Comparison of ENCODE assay signal across 8 mouse cellular contexts in the genomic region with DNA sequence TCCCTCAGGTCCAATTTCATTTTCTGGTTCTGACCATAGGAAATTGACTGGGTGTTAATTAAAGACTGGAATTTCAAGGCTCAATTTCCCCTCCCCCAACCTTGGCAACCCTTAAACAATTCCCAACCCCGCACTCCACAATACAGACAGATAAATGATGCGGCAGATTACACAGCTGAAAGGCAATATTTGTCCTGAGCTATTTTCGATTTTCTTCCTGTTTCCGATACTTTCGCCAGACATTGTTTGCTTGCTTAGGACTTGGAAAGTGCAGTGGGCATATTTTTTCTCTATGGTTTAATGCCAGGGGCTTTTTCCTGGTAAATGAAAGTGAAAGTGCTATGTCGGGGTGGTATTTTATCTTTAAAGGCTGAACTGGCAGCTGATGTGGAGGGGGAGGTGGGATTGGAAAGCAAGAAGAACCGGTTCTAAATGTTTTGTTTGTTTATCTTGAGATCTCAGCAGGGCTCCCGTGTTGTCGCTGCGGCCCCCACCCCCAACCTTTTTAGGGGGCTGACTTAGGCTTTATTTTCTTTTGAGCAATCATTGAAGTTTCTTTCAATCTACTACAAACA. TPM values are rescaled to one million over a fixed set of nuclear protein-coding genes. Genes with fewer than 3 reads are reported as not detected.
DNase-seq lines count a peak whose midpoint lies in the region; ATAC-seq and TF ChIP-seq lines count a peak whose summit lies in the region.

No protein-coding gene starts in this region.

- ATAC-seq in heart, embryonic 14.5 days (ENCODE audit: insufficient number of reproducible peaks, insufficient read depth, low FRiP score, low read depth), result no peak
- ATAC-seq in kidney, postnatal 0 days (replicated peaks; ENCODE audit: low FRiP score, low read depth), result no peak

- peak overlapping the region; percentile 86 for H3K27ac ChIP-seq in embryonic facial prominence, embryonic 10.5 days (replicated peaks)
- peak overlapping the region; percentile 80 to 94 for H3K27ac ChIP-seq in heart, embryonic 14.5 days (replicated peaks in 1 of 2; ENCODE audit: control insufficient read depth in 1 of 2, insufficient read depth in 1 of 2, low read depth in 2 of 2, low read length in 2 of 2)
- H3K27ac ChIP-seq in kidney, postnatal 0 days, result peak overlapping the region; percentile 92
- peak overlapping the region; percentile 90 for H3K27ac ChIP-seq in olfactory bulb, adult 2 months (ENCODE audit: insufficient read depth, low read depth, low read length)

- peak overlapping the region; percentile 86 for H3K9ac ChIP-seq in heart, embryonic 14.5 days (ENCODE audit: low read length)
- H3K9ac ChIP-seq in kidney, postnatal 0 days (ENCODE audit: low read depth, low read length), result peak overlapping the region; percentile 58

- peak overlapping the region; percentile 79 for H3K4me2 ChIP-seq in heart, embryonic 14.5 days (ENCODE audit: low read length)
- peak overlapping the region; percentile 76 for H3K4me2 ChIP-seq in kidney, postnatal 0 days (ENCODE audit: low read length)

- H3K27me3 ChIP-seq in embryonic facial prominence, embryonic 10.5 days (replicated peaks; ENCODE audit: low read depth, poor library complexity, severe bottlenecking), result no peaks in the 10 kb centered on the region
- no peaks in the 10 kb centered on the region for H3K27me3 ChIP-seq in heart, embryonic 14.5 days (ENCODE audit: control insufficient read depth, insufficient read depth, low read length)
- no peaks in the 10 kb centered on the region for H3K27me3 ChIP-seq in kidney, postnatal 0 days (ENCODE audit: insufficient read depth, low read length)

- DNase-seq in B cell, adult 2 months, result peak; percentile 41 to 45
- peak; percentile 45 for DNase-seq in NIH3T3 (ENCODE audit: low read depth)
- DNase-seq in embryonic facial prominence, embryonic 10.5 days (ENCODE audit: low spot score), result peak; percentile 17
- DNase-seq in kidney, postnatal 0 days (ENCODE audit: low spot score), result peak; percentile 58
- DNase-seq in lung, adult 2 months, result peak; percentile 30
- no peak for DNase-seq in spleen, postnatal 4 days (ENCODE audit: low spot score in 2 of 2)

- H3K4me1 ChIP-seq in embryonic facial prominence, embryonic 10.5 days, result peaks cover 30% of the 10 kb centered on the region
- H3K4me1 ChIP-seq in heart, embryonic 14.5 days (ENCODE audit: control insufficient read depth in 2 of 2, insufficient read depth in 2 of 2, low read length in 2 of 2), result peaks cover 0 to 4% of the 10 kb centered on the region in 2 experiments; a peak in 1 of 4 replicates
- peaks cover 13% of the 10 kb centered on the region; the same call in 1 of the 2 replicates for H3K4me1 ChIP-seq in kidney, postnatal 0 days (replicated peaks; ENCODE audit: insufficient read depth, low read length)
- peaks cover 5% of the 10 kb centered on the region; the same call in 1 of the 2 replicates for H3K4me1 ChIP-seq in lung, adult 2 months (ENCODE audit: control insufficient read depth, insufficient read depth, low read length)
- H3K4me1 ChIP-seq in olfactory bulb, adult 2 months (ENCODE audit: control insufficient read depth, insufficient read depth, low read length), result 0 out of 2 replicates have a peak, but pooled peaks cover 3% of the 10 kb centered on the region

- no peak for TF ChIP-seq CTCF in kidney, postnatal 0 days (IDR thresholded peaks at IDR 0.05; ENCODE audit: low read depth)
- no peak for TF ChIP-seq CTCF in lung, adult 2 months (IDR thresholded peaks at IDR 0.05; ENCODE audit: insufficient read depth, low read length)
- no peak for TF ChIP-seq CTCF in olfactory bulb, adult 2 months (IDR thresholded peaks at IDR 0.05; ENCODE audit: insufficient read depth, low read depth, low read length)

- no peaks in the 10 kb centered on the region for H3K9me3 ChIP-seq in embryonic facial prominence, embryonic 10.5 days
- H3K9me3 ChIP-seq in heart, embryonic 14.5 days (ENCODE audit: control insufficient read depth, low read length), result no peaks in the 10 kb centered on the region
- no peaks in the 10 kb centered on the region for H3K9me3 ChIP-seq in kidney, postnatal 0 days (replicated peaks; ENCODE audit: low read length)

- WGBS in embryonic facial prominence, embryonic 10.5 days, result 2% methylated on average over 10 of the region's 10 CpGs
- WGBS in heart, embryonic 14.5 days, result 1% methylated on average over 10 of the region's 10 CpGs
- WGBS in kidney, postnatal 0 days, result 2% methylated on average over 10 of the region's 10 CpGs
- under 1% methylated on average over 10 of the region's 10 CpGs for WGBS in lung, adult 2 months
- under 1% methylated on average over 10 of the region's 10 CpGs for WGBS in olfactory bulb, adult 2 months

- no peaks in the 10 kb centered on the region for H3K36me3 ChIP-seq in embryonic facial prominence, embryonic 10.5 days (replicated peaks)
- H3K36me3 ChIP-seq in heart, embryonic 14.5 days (ENCODE audit: control insufficient read depth, insufficient read depth, low read length), result no peaks in the 10 kb centered on the region
- no peaks in the 10 kb centered on the region for H3K36me3 ChIP-seq in kidney, postnatal 0 days (ENCODE audit: insufficient read depth, low read length)

- H3K4me3 ChIP-seq in embryonic facial prominence, embryonic 10.5 days, result peak overlapping the region; percentile 61
- peak overlapping the region; percentile 50 to 60 for H3K4me3 ChIP-seq in heart, embryonic 14.5 days (ENCODE audit: control insufficient read depth in 1 of 2, insufficient read depth in 1 of 2, low read depth in 1 of 2, low read length in 2 of 2)
- peak overlapping the region; percentile 56 for H3K4me3 ChIP-seq in kidney, postnatal 0 days (replicated peaks; ENCODE audit: low read depth, low read length)
- peak overlapping the region; percentile 80 for H3K4me3 ChIP-seq in lung, adult 2 months (replicated peaks; ENCODE audit: extremely low read depth, low read depth, low read length)
- peak overlapping the region; percentile 54 for H3K4me3 ChIP-seq in olfactory bulb, adult 2 months (ENCODE audit: insufficient read depth, low read depth, low read length)

- TF ChIP-seq POLR2A in lung, adult 2 months (IDR thresholded peaks at IDR 0.05; ENCODE audit: borderline replicate concordance, extremely low read depth, low read depth, low read length), result no peak
- no peak for TF ChIP-seq POLR2A in olfactory bulb, adult 2 months (IDR thresholded peaks at IDR 0.05; ENCODE audit: insufficient read depth, low read depth, low read length)

RNA-seq across cellular contexts. Expression of a gene that starts 1.8 kb away (rescaled TPM):
- 2.8 and 3.6 TPM in 2 replicates for polyA plus RNA-seq in embryonic facial prominence, embryonic 10.5 days (2016; fragmentation: Nextera tagmentation; extraction: Ambion mirVana)
- 9.8 and 10.7 TPM in 2 replicates for polyA plus RNA-seq in heart, embryonic 14.5 days (2014; fragmentation: Nextera tagmentation; extraction: Ambion mirVana)
- polyA plus RNA-seq in kidney, postnatal 0 days (2015; fragmentation: Nextera tagmentation; extraction: Ambion mirVana), result 1.1 and 1.2 TPM in 2 replicates
- 0.75 and 1.5 TPM in 2 replicates for polyA plus RNA-seq in lung, adult 2 months (2012; rRNA removed)
- not detected in 2 replicates for polyA plus RNA-seq in olfactory bulb, adult 2 months (2012; ENCODE audit: insufficient read depth, insufficient read length, low replicate concordance, missing spikeins)

RNA-seq across cellular contexts. Expression of a gene that starts 57.2 kb away (rescaled TPM):
- polyA plus RNA-seq in embryonic facial prominence, embryonic 10.5 days (2016; fragmentation: Nextera tagmentation; extraction: Ambion mirVana), result 19.8 and 21.6 TPM in 2 replicates
- 8.2 and 9.3 TPM in 2 replicates for polyA plus RNA-seq in heart, embryonic 14.5 days (2014; fragmentation: Nextera tagmentation; extraction: Ambion mirVana)
- polyA plus RNA-seq in kidney, postnatal 0 days (2015; fragmentation: Nextera tagmentation; extraction: Ambion mirVana), result 11.9 and 13.6 TPM in 2 replicates
- 0.83 and 2.1 TPM in 2 replicates for polyA plus RNA-seq in lung, adult 2 months (2012; rRNA removed)
- polyA plus RNA-seq in olfactory bulb, adult 2 months (2012; ENCODE audit: insufficient read depth, insufficient read length, low replicate concordance, missing spikeins), result not detected in 2 replicates

RNA-seq across cellular contexts. Expression of a gene that starts 57.4 kb away (rescaled TPM):
- 85.3 and 97.2 TPM in 2 replicates for polyA plus RNA-seq in embryonic facial prominence, embryonic 10.5 days (2016; fragmentation: Nextera tagmentation; extraction: Ambion mirVana)
- 40.2 and 49.5 TPM in 2 replicates for polyA plus RNA-seq in heart, embryonic 14.5 days (2014; fragmentation: Nextera tagmentation; extraction: Ambion mirVana)
- polyA plus RNA-seq in kidney, postnatal 0 days (2015; fragmentation: Nextera tagmentation; extraction: Ambion mirVana), result 45.8 and 49.2 TPM in 2 replicates
- 0.13 TPM in 1 of 2 replicates, not detected in the other for polyA plus RNA-seq in lung, adult 2 months (2012; rRNA removed)
- not detected in 2 replicates for polyA plus RNA-seq in olfactory bulb, adult 2 months (2012; ENCODE audit: insufficient read depth, insufficient read length, low replicate concordance, missing spikeins)

Comparison
In these comparisons a context has a peak if more than half of its experiments do, and no peak if none do; other contexts are left out.
1. DNase-seq: peak in B cell, adult 2 months (2 of 2), NIH3T3 (single experiment), embryonic facial prominence, embryonic 10.5 days (single experiment), kidney, postnatal 0 days (single experiment) and lung, adult 2 months (single experiment); none in spleen, postnatal 4 days (0 of 2).
2. RNA of a gene that starts 57.4 kb away (polyA plus RNA-seq): 85.3 to 97.2 TPM in embryonic facial prominence, embryonic 10.5 days, 45.8 to 49.2 TPM in kidney, postnatal 0 days and 40.2 to 49.5 TPM in heart, embryonic 14.5 days; 0.13 TPM in lung, adult 2 months and not detected in olfactory bulb, adult 2 months; every median in the first group is over 10 times any median in the second.
3. Peak in every context shown above with its lines, with median percentiles within 50 percentile points of each other: H3K27ac ChIP-seq and H3K4me3 ChIP-seq.